Mouse (Mus musculus): ENCODE measurements at regions not wholly inside any gene's neighbourhood (a gene's known extent, or its start where the extent isn't known, plus 50 kb on each side); places are given as distances from the start of the nearest gene placed in this dataset.

- Histone ChIP-seq H3K27me3 (replicated peaks; ENCODE audit: insufficient read depth, low read length) (no peaks in the 10 kb centered on the region), H3K4me2 (replicated peaks; ENCODE audit: low read depth, low read length) (no peak overlapping the region), H3K4me1 (ENCODE audit: insufficient read depth, low read depth, low read length) (no peaks in the 10 kb centered on the region), H3K9me3 (ENCODE audit: low read length) (no peaks in the 10 kb centered on the region), H3K9ac (replicated peaks; ENCODE audit: low read depth) (no peak overlapping the region), H3K4me3 (ENCODE audit: low read depth, low read length) (no peak overlapping the region), H3K27ac (ENCODE audit: low read length) (no peak overlapping the region), H3K36me3 (ENCODE audit: insufficient read depth, low read length) (no peaks in the 10 kb centered on the region)
- ATAC-seq = no peak
- no peak for DNase-seq (ENCODE audit: low spot score)
- no peak for TF ChIP-seq CTCF (IDR thresholded peaks at IDR 0.05)
- no peak for TF ChIP-seq EP300 (IDR thresholded peaks at IDR 0.05)
These were observed 503.0 kb upstream of the Slit2 start for GRCm38 (mm10) chr5:47479908-47480307.

- Histone ChIP-seq H3K36me3 (ENCODE audit: insufficient read depth, low read length) (no peaks in the 10 kb centered on the region), H3K9ac (replicated peaks; ENCODE audit: low read depth) (no peak overlapping the region), H3K4me3 (ENCODE audit: low read depth, low read length) (no peak overlapping the region), H3K27ac (ENCODE audit: low read length) (no peak overlapping the region), H3K9me3 (ENCODE audit: low read length) (no peaks in the 10 kb centered on the region), H3K4me1 (ENCODE audit: insufficient read depth, low read depth, low read length) (no peaks in the 10 kb centered on the region), H3K4me2 (replicated peaks; ENCODE audit: low read depth, low read length) (no peak overlapping the region), H3K27me3 (replicated peaks; ENCODE audit: insufficient read depth, low read length) (no peaks in the 10 kb centered on the region)
- 36% methylated on average over 3 of the region's 3 CpGs for WGBS
- no peak for ATAC-seq
- no peak for DNase-seq (ENCODE audit: low spot score)
- TF ChIP-seq EP300 (IDR thresholded peaks at IDR 0.05) = no peak
These were observed 486.7 kb upstream of the Slit2 start for GRCm38 (mm10) chr5:47496218-47496617.

- no peaks in the 10 kb centered on the region for H3K36me3 ChIP-seq (ENCODE audit: insufficient read depth, low read length)
- no peaks in the 10 kb centered on the region for H3K27me3 ChIP-seq (replicated peaks; ENCODE audit: insufficient read depth, low read length)
- H3K27ac ChIP-seq (ENCODE audit: low read length) = no peak overlapping the region
- no peak overlapping the region for H3K4me3 ChIP-seq (ENCODE audit: low read depth, low read length)
- TF ChIP-seq CTCF (IDR thresholded peaks at IDR 0.05) (no peak), EP300 (IDR thresholded peaks at IDR 0.05) (no peak)
- H3K9me3 ChIP-seq (ENCODE audit: low read length) = no peaks in the 10 kb centered on the region
- H3K9ac ChIP-seq (replicated peaks; ENCODE audit: low read depth) = no peak overlapping the region
- no peak for DNase-seq (ENCODE audit: low spot score)
- 73% methylated on average over 4 of the region's 4 CpGs for WGBS
- H3K4me2 ChIP-seq (replicated peaks; ENCODE audit: low read depth, low read length) = no peak overlapping the region
- no peak for ATAC-seq
- no peaks in the 10 kb centered on the region for H3K4me1 ChIP-seq (ENCODE audit: insufficient read depth, low read depth, low read length)
These were observed 480.0 kb upstream of the Slit2 start for GRCm38 (mm10) chr5:47502764-47503416.

GRCm38 (mm10) chr5:47508689-47509301 lies 474.1 kb upstream of the Slit2 start:
- H3K4me3 ChIP-seq (ENCODE audit: low read depth, low read length) = no peak overlapping the region
- no peaks in the 10 kb centered on the region for H3K36me3 ChIP-seq (ENCODE audit: insufficient read depth, low read length)
- H3K4me1 ChIP-seq (ENCODE audit: insufficient read depth, low read depth, low read length) = no peaks in the 10 kb centered on the region
- ATAC-seq = peak; percentile 87
- H3K4me2 ChIP-seq (replicated peaks; ENCODE audit: low read depth, low read length) = no peak overlapping the region
- no peak for TF ChIP-seq CTCF (IDR thresholded peaks at IDR 0.05)
- no peak; the same call in none of the 2 replicates for TF ChIP-seq EP300 (IDR thresholded peaks at IDR 0.05)
- H3K27ac ChIP-seq (ENCODE audit: low read length) = no peak overlapping the region
- H3K9ac ChIP-seq (replicated peaks; ENCODE audit: low read depth) = no peak overlapping the region
- H3K9me3 ChIP-seq (ENCODE audit: low read length) = no peaks in the 10 kb centered on the region
- peak; percentile 67 for DNase-seq (ENCODE audit: low spot score)
- 43% methylated on average over 4 of the region's 4 CpGs for WGBS
- no peaks in the 10 kb centered on the region for H3K27me3 ChIP-seq (replicated peaks; ENCODE audit: insufficient read depth, low read length)

GRCm38 (mm10) chr5:47522161-47522942 lies 460.6 kb upstream of the Slit2 start:
- no peak overlapping the region for H3K27ac ChIP-seq (ENCODE audit: low read length)
- ATAC-seq = no peak
- H3K4me1 ChIP-seq (ENCODE audit: insufficient read depth, low read depth, low read length) = no peaks in the 10 kb centered on the region
- no peak for DNase-seq (ENCODE audit: low spot score)
- WGBS = 53% methylated on average over 4 of the region's 4 CpGs
- no peak overlapping the region for H3K4me2 ChIP-seq (replicated peaks; ENCODE audit: low read depth, low read length)
- TF ChIP-seq CTCF (IDR thresholded peaks at IDR 0.05) = no peak
- TF ChIP-seq EP300 (IDR thresholded peaks at IDR 0.05) = no peak
- no peak overlapping the region for H3K9ac ChIP-seq (replicated peaks; ENCODE audit: low read depth)
- H3K4me3 ChIP-seq (ENCODE audit: low read depth, low read length) = no peak overlapping the region
- no peaks in the 10 kb centered on the region for H3K9me3 ChIP-seq (ENCODE audit: low read length)
- H3K27me3 ChIP-seq (replicated peaks; ENCODE audit: insufficient read depth, low read length) = no peaks in the 10 kb centered on the region
- H3K36me3 ChIP-seq (ENCODE audit: insufficient read depth, low read length) = no peaks in the 10 kb centered on the region

GRCm38 (mm10) chr5:47528671-47529070 lies 454.3 kb upstream of the Slit2 start:
- no peak for TF ChIP-seq EP300 (IDR thresholded peaks at IDR 0.05)
- TF ChIP-seq CTCF (IDR thresholded peaks at IDR 0.05) = no peak
- Histone ChIP-seq H3K36me3 (ENCODE audit: insufficient read depth, low read length) (no peaks in the 10 kb centered on the region), H3K9ac (replicated peaks; ENCODE audit: low read depth) (no peak overlapping the region), H3K4me2 (replicated peaks; ENCODE audit: low read depth, low read length) (no peak overlapping the region), H3K4me1 (ENCODE audit: insufficient read depth, low read depth, low read length) (no peaks in the 10 kb centered on the region), H3K9me3 (ENCODE audit: low read length) (no peaks in the 10 kb centered on the region), H3K27ac (ENCODE audit: low read length) (no peak overlapping the region), H3K4me3 (ENCODE audit: low read depth, low read length) (no peak overlapping the region), H3K27me3 (replicated peaks; ENCODE audit: insufficient read depth, low read length) (no peaks in the 10 kb centered on the region)
- no peak for ATAC-seq
- no peak for DNase-seq (ENCODE audit: low spot score)
- WGBS = 91% methylated on average over 7 of the region's 7 CpGs
